Mouse (Mus musculus) lung, postnatal 36 days (tissue): ENCODE results near the gene Gm21095.
"Not testable (repeated sequence)": the region's sequence is repeated elsewhere in the genome, so short reads cannot be mapped to it uniquely, and the experiment has no call there.

Experiments used
- DNase-seq: peaks from one replicate; pipeline ENCODE4 v3.0.0; 2022; ENCODE audit warnings: mixed read lengths

Gene Gm21095

DNA sequence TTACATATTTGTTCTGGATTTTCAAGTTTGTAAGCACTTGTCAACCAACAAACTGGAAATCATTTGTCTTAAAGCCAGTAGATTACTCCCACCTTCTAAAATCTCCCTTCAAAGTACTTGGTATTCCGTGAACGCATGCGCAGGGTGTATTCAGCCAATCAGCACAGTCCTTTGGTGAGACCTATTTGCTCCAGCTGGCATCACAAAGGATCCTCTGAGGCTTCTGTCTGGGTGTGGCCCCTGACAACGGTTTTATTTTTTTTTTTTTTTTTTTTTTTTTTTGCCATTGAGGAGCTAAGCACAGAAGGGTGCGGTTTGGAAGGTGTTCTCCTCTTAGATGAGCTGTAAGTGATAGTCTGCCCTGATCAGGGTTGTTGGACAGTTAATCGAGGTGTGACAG is at the start of gene Gm21095:
Gene Gm21095 (plus strand): TSS at position 301 of the 400 bp plus-strand sequence.
- not testable (repeated sequence) for DNase-seq
